Mouse (Mus musculus) liver, adult 2 months (tissue): ENCODE measurements around the gene Foxf1. TPM values are rescaled to one million over a fixed set of nuclear protein-coding genes. Genes with fewer than 3 reads are reported as not detected.

Experiments used
- DNase-seq: peaks from one replicate; pipeline ENCODE4 v3.0.0-alpha.2; 2011; ENCODE audit warnings: low read depth, low spot score; ENCODE audit errors: extremely low read depth
- H3K27ac ChIP-seq: fragments of 200-500 bp; replicated peaks from 2 replicates; pipeline ENCODE4 v1.5.1; 2012; ENCODE audit warnings: low read depth, mild to moderate bottlenecking, control low read depth, inconsistent platforms, low read length; ENCODE audit not compliant: insufficient read depth
- H3K27me3 ChIP-seq: fragments of 200-500 bp; 2 replicates; pipeline ENCODE4 v1.6.1; 2012; ENCODE audit warnings: mild to moderate bottlenecking, moderate library complexity, low read length, inconsistent platforms; ENCODE audit not compliant: control insufficient read depth, insufficient read depth
- H3K36me3 ChIP-seq: fragments of 200-500 bp; 2 replicates; pipeline ENCODE4 v1.6.1; 2012; ENCODE audit warnings: low read length, inconsistent platforms; ENCODE audit not compliant: control insufficient read depth, insufficient read depth
- H3K4me1 ChIP-seq: fragments of 200-500 bp; 2 replicates; pipeline ENCODE4 v1.6.1; 2011; ENCODE audit warnings: low read length; ENCODE audit not compliant: control insufficient read depth, insufficient read depth
- H3K4me3 ChIP-seq: fragments of 200-500 bp; 2 replicates; pipeline ENCODE4 v1.5.1; 2011; ENCODE audit warnings: low read depth, mild to moderate bottlenecking, control low read depth, low read length, moderate library complexity; ENCODE audit not compliant: insufficient read depth
- H3K79me2 ChIP-seq: fragments of 200-500 bp; 2 replicates; pipeline ENCODE4 v1.6.1; 2012; ENCODE audit warnings: inconsistent platforms, mild to moderate bottlenecking, low read length, moderate library complexity; ENCODE audit not compliant: control insufficient read depth, insufficient read depth
- H3K9ac ChIP-seq: fragments of 200-500 bp; 2 replicates; pipeline ENCODE4 v1.6.1; 2012; ENCODE audit warnings: low read depth, mild to moderate bottlenecking, control low read depth, inconsistent platforms, low read length
- CTCF ChIP-seq: fragments of 200-500 bp; IDR thresholded peaks from 2 replicates; pipeline ENCODE4 v1.5.1; 2011; ENCODE audit warnings: low read depth, low read length, control low read depth
- POLR2A ChIP-seq: fragments of 200-500 bp; IDR thresholded peaks from 2 replicates; pipeline ENCODE4 v1.6.1; 2011; ENCODE audit warnings: low read length, control low read depth; ENCODE audit not compliant: insufficient read depth; ENCODE audit errors: extremely low read depth
- WGBS: fragments of 180-500 bp; shearing (Covaris S2); methylation state at CpG from one replicate; pipeline ENCODE4 v1.1.7; 2018; 5-methylcytosine and 5-hydroxymethylcytosine counted together
- polyA plus RNA-seq: library from polyadenylated mRNA; depleted of rRNA; stranded (reverse); fragments of >200 nt; gene quantifications from 2 replicates; pipeline ENCODE4 v1.2.3, GENCODE M21; 2012
- total RNA-seq: library from RNA; depleted of rRNA; stranded (reverse); fragments of >200 nt; gene quantifications from 2 replicates; pipeline ENCODE4 v1.2.3, GENCODE M21; 2014

The Foxf1 gene
- total and polyA plus RNA-seq, 2 experiments: 1.4 to 3.1 TPM

- Histone ChIP-seq H3K36me3 (no peaks in the 10 kb centered on the region), H3K4me3 (no peak overlapping the region), H3K79me2 (no peaks in the 10 kb centered on the region), H3K27me3 (peaks cover 26% of the 10 kb centered on the region), H3K27ac (no peak overlapping the region), H3K4me1 (no peaks in the 10 kb centered on the region), H3K9ac (no peak overlapping the region)
- DNase-seq: no peak
- 26% methylated on average over 7 of the region's 7 CpGs for WGBS
- no peak for TF ChIP-seq CTCF
- no peak for TF ChIP-seq POLR2A
Observed at GRCm38 (mm10) chr8:121122368-121122767, 38.2 kb downstream of the Foxf1 start.

- Histone ChIP-seq H3K79me2 (no peaks in the 10 kb centered on the region), H3K27ac (no peak overlapping the region), H3K27me3 (peaks cover 24% of the 10 kb centered on the region), H3K9ac (no peak overlapping the region), H3K4me1 (no peaks in the 10 kb centered on the region), H3K4me3 (no peak overlapping the region), H3K36me3 (no peaks in the 10 kb centered on the region)
- WGBS: 62% methylated on average over 2 of the region's 2 CpGs
- no peak for TF ChIP-seq CTCF
- no peak for TF ChIP-seq POLR2A
- DNase-seq: no peak
Observed at GRCm38 (mm10) chr8:121123113-121123512, 38.9 kb downstream of the Foxf1 start.

- H3K9ac ChIP-seq: no peak overlapping the region
- 9% methylated on average over 17 of the region's 17 CpGs for WGBS
- TF ChIP-seq CTCF (no peak), POLR2A (no peak)
- peaks cover 32% of the 10 kb centered on the region for H3K27me3 ChIP-seq
- H3K4me3 ChIP-seq: no peak overlapping the region
- no peaks in the 10 kb centered on the region for H3K36me3 ChIP-seq
- H3K79me2 ChIP-seq: no peaks in the 10 kb centered on the region
- H3K27ac ChIP-seq: no peak overlapping the region
- H3K4me1 ChIP-seq: no peaks in the 10 kb centered on the region
- no peak for DNase-seq
Observed at GRCm38 (mm10) chr8:121124547-121125239, 40.5 kb downstream of the Foxf1 start.

GRCm38 (mm10) chr8:121125311-121125876 lies 41.2 kb downstream of the Foxf1 start:
- 4% methylated on average over 36 of the region's 36 CpGs for WGBS
- Histone ChIP-seq H3K27me3 (peaks cover 31% of the 10 kb centered on the region), H3K79me2 (no peaks in the 10 kb centered on the region), H3K4me3 (peak overlapping the region; percentile 24; the same call in 1 of the 2 replicates), H3K36me3 (no peaks in the 10 kb centered on the region), H3K27ac (no peak overlapping the region), H3K9ac (no peak overlapping the region), H3K4me1 (no peaks in the 10 kb centered on the region)
- DNase-seq: no peak
- TF ChIP-seq POLR2A (no peak), CTCF (peak; percentile 41)

GRCm38 (mm10) chr8:121126191-121126590 lies 42.0 kb downstream of the Foxf1 start:
- H3K4me3 ChIP-seq: no peak overlapping the region

GRCm38 (mm10) chr8:121126694-121127093 lies 42.5 kb downstream of the Foxf1 start:
- H3K4me3 ChIP-seq: no peak overlapping the region
- no peak overlapping the region for H3K27ac ChIP-seq
- no peaks in the 10 kb centered on the region for H3K36me3 ChIP-seq
- H3K9ac ChIP-seq: no peak overlapping the region
- no peaks in the 10 kb centered on the region for H3K79me2 ChIP-seq
- no peak for DNase-seq
- peaks cover 27% of the 10 kb centered on the region for H3K27me3 ChIP-seq
- WGBS: 20% methylated on average over 6 of the region's 6 CpGs
- no peaks in the 10 kb centered on the region for H3K4me1 ChIP-seq
- TF ChIP-seq CTCF (no peak), POLR2A (no peak)

More at GRCm38 (mm10) chr8:121126191-121126590, 42.0 kb downstream of the Foxf1 start:
- H3K79me2 ChIP-seq: no peaks in the 10 kb centered on the region
- no peaks in the 10 kb centered on the region for H3K36me3 ChIP-seq
- H3K9ac ChIP-seq: no peak overlapping the region
- TF ChIP-seq POLR2A: no peak
- no peak for TF ChIP-seq CTCF
- no peak for DNase-seq
- H3K27ac ChIP-seq: no peak overlapping the region
- peaks cover 27% of the 10 kb centered on the region for H3K27me3 ChIP-seq
- WGBS: 15% methylated on average over 6 of the region's 6 CpGs
- no peaks in the 10 kb centered on the region for H3K4me1 ChIP-seq
